Mouse (Mus musculus): ENCODE data around the gene Plb1. TPM values are rescaled to one million over a fixed set of nuclear protein-coding genes. Genes with fewer than 3 reads are reported as not detected.

Plb1 gene
- polyA plus RNA-seq, 2 experiments = 1.1 to 1.5 TPM

DNA sequence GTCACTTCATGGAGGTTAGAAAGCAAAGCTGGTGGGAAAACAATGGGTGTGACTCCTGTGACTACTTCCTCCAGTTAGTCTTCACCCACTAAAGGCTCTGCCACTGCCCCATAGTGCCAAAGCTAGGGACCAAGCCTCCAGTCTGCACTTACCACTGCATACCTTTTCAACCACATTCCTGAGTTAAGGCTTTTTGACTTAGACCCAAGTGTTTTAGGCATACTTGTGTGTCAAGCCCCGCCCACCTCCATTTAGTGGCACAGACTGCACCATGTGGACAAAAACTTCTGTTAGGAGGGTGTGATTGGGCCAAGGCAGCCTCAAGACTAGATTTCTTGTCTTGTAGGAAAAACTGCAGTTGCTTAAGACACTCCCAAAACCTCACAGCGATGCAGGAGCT lies 120.8 kb downstream of the Plb1 start:
- 78% methylated on average over 2 of the region's 2 CpGs for WGBS
- no peak overlapping the region for H3K27ac ChIP-seq (replicated peaks; ENCODE audit: low read depth, low read length)

DNA sequence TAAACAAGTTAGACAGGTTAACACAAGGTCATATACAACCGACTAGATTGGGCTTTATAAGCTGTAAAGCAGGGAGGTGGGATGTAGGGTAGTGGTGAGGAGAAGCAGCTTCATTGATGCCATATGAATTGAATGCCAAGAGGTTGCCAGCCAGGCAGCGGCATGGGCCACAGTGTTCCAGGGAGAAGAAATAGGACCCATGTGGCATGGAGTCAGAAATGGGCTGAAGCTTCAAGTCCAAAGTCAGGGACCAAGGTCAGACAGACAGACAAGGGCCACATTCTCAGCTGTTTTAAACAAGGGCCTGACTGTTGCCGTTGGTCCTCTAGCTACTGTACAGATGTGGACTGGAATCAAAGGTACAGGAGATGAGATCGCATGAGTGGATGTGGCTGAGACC lies 128.0 kb downstream of the Plb1 start:
- ATAC-seq (ENCODE audit: low FRiP score, low read depth) (no peak), DNase-seq (ENCODE audit: low spot score) (no peak)
- H3K4me1 ChIP-seq (ENCODE audit: control insufficient read depth, insufficient read depth, low read length) = no peaks in the 10 kb centered on the region
- H3K36me3 ChIP-seq (ENCODE audit: control insufficient read depth, insufficient read depth, low read length) = no peaks in the 10 kb centered on the region
- TF ChIP-seq POLR2A (IDR thresholded peaks at IDR 0.05; ENCODE audit: borderline replicate concordance, extremely low read depth, insufficient read depth, insufficient read length) = no peak
- H3K9me3 ChIP-seq (ENCODE audit: control insufficient read depth, low read length) = no peaks in the 10 kb centered on the region
- no peak overlapping the region for H3K4me3 ChIP-seq (replicated peaks; ENCODE audit: low read length)
- no peak overlapping the region for H3K4me2 ChIP-seq (replicated peaks; ENCODE audit: low read depth, low read length, severe bottlenecking)
- WGBS = 81% methylated on average over 4 of the region's 4 CpGs
- no peaks in the 10 kb centered on the region for H3K27me3 ChIP-seq (ENCODE audit: control insufficient read depth, insufficient read depth, low read length)
- no peak overlapping the region for H3K27ac ChIP-seq (replicated peaks; ENCODE audit: low read depth, low read length)
- no peak overlapping the region for H3K9ac ChIP-seq (ENCODE audit: low read depth, low read length, severe bottlenecking)

More for the DNA sequence above, 120.8 kb downstream of the Plb1 start:
- DNase-seq (ENCODE audit: low spot score) (no peak), ATAC-seq (ENCODE audit: low FRiP score, low read depth) (no peak; the same call in 1 of the 2 replicates)
- Histone ChIP-seq H3K9ac (ENCODE audit: low read depth, low read length, severe bottlenecking) (no peak overlapping the region), H3K36me3 (ENCODE audit: control insufficient read depth, insufficient read depth, low read length) (no peaks in the 10 kb centered on the region), H3K4me1 (ENCODE audit: control insufficient read depth, insufficient read depth, low read length) (0 out of 2 replicates have a peak, but pooled peaks cover 8% of the 10 kb centered on the region), H3K4me3 (replicated peaks; ENCODE audit: low read length) (no peak overlapping the region), H3K9me3 (ENCODE audit: control insufficient read depth, low read length) (no peaks in the 10 kb centered on the region), H3K27me3 (ENCODE audit: control insufficient read depth, insufficient read depth, low read length) (no peaks in the 10 kb centered on the region), H3K4me2 (replicated peaks; ENCODE audit: low read depth, low read length, severe bottlenecking) (no peak overlapping the region)
- no peak for TF ChIP-seq POLR2A (IDR thresholded peaks at IDR 0.05; ENCODE audit: borderline replicate concordance, extremely low read depth, insufficient read depth, insufficient read length)

DNA sequence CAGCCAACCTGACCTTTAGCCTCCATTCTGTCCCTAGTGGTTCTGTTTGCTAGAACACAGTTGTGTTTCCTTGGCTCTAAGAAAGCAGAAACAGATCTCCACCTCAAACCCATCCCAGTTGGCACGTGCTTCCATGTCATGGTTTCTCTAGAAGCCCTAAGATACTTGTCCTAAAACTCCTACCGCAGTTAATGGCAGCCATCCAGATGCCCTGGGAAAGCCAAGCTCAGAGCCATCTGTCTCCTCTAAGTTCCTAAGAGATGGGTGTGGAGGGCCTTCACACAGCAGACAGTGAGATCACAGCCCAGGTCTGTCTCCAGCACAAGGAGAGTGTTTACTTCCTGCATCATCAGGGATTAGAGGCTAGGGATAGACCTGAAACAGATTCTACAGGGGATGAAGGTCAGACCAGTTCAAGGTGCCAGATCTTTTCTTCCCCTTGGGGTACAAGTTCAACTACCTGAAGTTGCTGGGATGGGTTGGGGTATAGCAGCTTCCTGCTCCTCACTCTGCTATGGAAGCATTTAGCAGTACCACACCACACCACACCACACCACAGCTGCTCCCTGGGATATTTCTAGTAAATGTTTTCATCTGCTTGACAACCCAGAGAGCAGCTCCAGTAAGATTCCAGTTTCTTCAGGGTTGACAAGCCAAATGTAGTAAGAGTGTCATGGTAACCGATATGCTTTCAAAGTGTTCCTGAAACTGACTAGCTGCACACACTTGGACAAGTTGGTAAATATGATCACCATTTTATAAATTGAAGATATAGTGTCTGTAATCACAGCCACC lies 129.1 kb downstream of the Plb1 start:
- Histone ChIP-seq H3K4me2 (replicated peaks; ENCODE audit: low read depth, low read length, severe bottlenecking) (no peak overlapping the region), H3K9ac (ENCODE audit: low read depth, low read length, severe bottlenecking) (no peak overlapping the region), H3K27ac (replicated peaks; ENCODE audit: low read depth, low read length) (no peak overlapping the region), H3K9me3 (ENCODE audit: control insufficient read depth, low read length) (no peaks in the 10 kb centered on the region), H3K4me1 (ENCODE audit: control insufficient read depth, insufficient read depth, low read length) (no peaks in the 10 kb centered on the region), H3K4me3 (replicated peaks; ENCODE audit: low read length) (no peak overlapping the region), H3K36me3 (ENCODE audit: control insufficient read depth, insufficient read depth, low read length) (no peaks in the 10 kb centered on the region), H3K27me3 (ENCODE audit: control insufficient read depth, insufficient read depth, low read length) (no peaks in the 10 kb centered on the region)
- 90% methylated on average over 3 of the region's 3 CpGs for WGBS
- no peak for TF ChIP-seq POLR2A (IDR thresholded peaks at IDR 0.05; ENCODE audit: borderline replicate concordance, extremely low read depth, insufficient read depth, insufficient read length)
- DNase-seq (ENCODE audit: low spot score) (no peak), ATAC-seq (ENCODE audit: low FRiP score, low read depth) (no peak)

DNA sequence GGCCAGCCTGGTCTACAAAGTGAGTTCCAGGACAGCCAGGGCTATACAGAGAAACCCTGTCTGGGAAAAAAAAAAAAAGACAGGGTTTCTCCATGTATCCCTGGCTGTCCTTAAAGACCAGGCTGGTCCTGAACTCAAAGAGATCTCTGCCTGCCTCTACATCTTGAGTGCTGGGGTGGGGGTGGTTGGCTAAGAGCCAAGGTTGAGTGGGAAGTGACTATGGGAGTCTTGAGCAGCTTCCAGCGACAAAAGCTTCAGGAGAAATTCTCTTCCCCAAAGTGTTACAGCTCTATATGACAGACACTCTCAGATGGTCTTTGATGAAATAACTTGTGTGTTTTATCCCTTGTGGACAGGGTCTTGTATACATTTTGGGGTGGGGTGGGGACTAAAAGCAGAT lies 136.9 kb downstream of the Plb1 start:
- H3K4me2 ChIP-seq (replicated peaks; ENCODE audit: low read depth, low read length, severe bottlenecking) = no peak overlapping the region
- DNase-seq (ENCODE audit: low spot score) (no peak), ATAC-seq (ENCODE audit: low FRiP score, low read depth) (no peak)
- H3K9ac ChIP-seq (ENCODE audit: low read depth, low read length, severe bottlenecking) = no peak overlapping the region
- WGBS = 78% methylated on average over 1 of the region's 1 CpGs
- no peak for TF ChIP-seq POLR2A (IDR thresholded peaks at IDR 0.05; ENCODE audit: borderline replicate concordance, extremely low read depth, insufficient read depth, insufficient read length)
- H3K9me3 ChIP-seq (ENCODE audit: control insufficient read depth, low read length) = no peaks in the 10 kb centered on the region
- H3K4me3 ChIP-seq (replicated peaks; ENCODE audit: low read length) = no peak overlapping the region
- H3K36me3 ChIP-seq (ENCODE audit: control insufficient read depth, insufficient read depth, low read length) = no peaks in the 10 kb centered on the region
- no peaks in the 10 kb centered on the region for H3K27me3 ChIP-seq (ENCODE audit: control insufficient read depth, insufficient read depth, low read length)
- H3K27ac ChIP-seq (replicated peaks; ENCODE audit: low read depth, low read length) = no peak overlapping the region
- no peaks in the 10 kb centered on the region for H3K4me1 ChIP-seq (ENCODE audit: control insufficient read depth, insufficient read depth, low read length)

DNA sequence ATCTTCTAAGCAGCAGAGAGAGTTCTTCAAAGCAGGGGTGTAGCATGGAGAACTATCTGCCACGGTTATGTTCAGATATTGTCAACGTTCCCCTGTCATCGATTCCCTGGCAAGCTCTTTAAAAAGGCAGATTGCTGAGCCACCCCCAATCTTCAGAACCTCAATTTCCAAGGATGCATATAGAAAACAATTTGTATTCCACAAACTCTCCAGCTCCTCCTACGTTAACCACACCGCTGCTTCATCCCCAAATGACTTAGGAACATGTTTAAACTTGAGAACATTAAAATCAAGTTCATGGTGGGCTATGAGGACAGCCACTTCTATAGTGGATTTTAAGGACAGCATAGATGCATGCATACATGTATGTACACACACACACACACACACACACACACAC lies 138.7 kb downstream of the Plb1 start:
- WGBS = 85% methylated on average over 5 of the region's 5 CpGs
- no peak for ATAC-seq (ENCODE audit: low FRiP score, low read depth)
- H3K27me3 ChIP-seq (ENCODE audit: control insufficient read depth, insufficient read depth, low read length) = no peaks in the 10 kb centered on the region

More for the DNA sequence above, 138.7 kb downstream of the Plb1 start:
- Histone ChIP-seq H3K4me2 (replicated peaks; ENCODE audit: low read depth, low read length, severe bottlenecking) (no peak overlapping the region), H3K9me3 (ENCODE audit: control insufficient read depth, low read length) (no peaks in the 10 kb centered on the region), H3K4me1 (ENCODE audit: control insufficient read depth, insufficient read depth, low read length) (no peaks in the 10 kb centered on the region), H3K36me3 (ENCODE audit: control insufficient read depth, insufficient read depth, low read length) (no peaks in the 10 kb centered on the region), H3K4me3 (replicated peaks; ENCODE audit: low read length) (no peak overlapping the region), H3K27ac (replicated peaks; ENCODE audit: low read depth, low read length) (no peak overlapping the region), H3K9ac (ENCODE audit: low read depth, low read length, severe bottlenecking) (no peak overlapping the region)
- no peak for TF ChIP-seq POLR2A (IDR thresholded peaks at IDR 0.05; ENCODE audit: borderline replicate concordance, extremely low read depth, insufficient read depth, insufficient read length)
- no peak for DNase-seq (ENCODE audit: low spot score)
